Mouse (Mus musculus): ENCODE measurements around the gene Rela.

The Rela gene

GRCm38 (mm10) chr19:5637069-5638047 lies at the start of gene Rela:
Gene Rela, plus strand, starts transcription at chr19:5637483.
- peak; percentile 96 for DNase-seq (ENCODE audit: low read depth)

GRCm38 (mm10) chr19:5589159-5589558 lies 48.1 kb upstream of the Rela start:
- peak; percentile 81 for DNase-seq (ENCODE audit: low read depth)

GRCm38 (mm10) chr19:5591888-5592287 lies 45.4 kb upstream of the Rela start:
- DNase-seq (ENCODE audit: low read depth), result no peak

GRCm38 (mm10) chr19:5599224-5599623 lies 38.1 kb upstream of the Rela start:
- DNase-seq (ENCODE audit: low read depth), result no peak

- DNase-seq (ENCODE audit: low read depth), result peak; percentile 85
Observed at GRCm38 (mm10) chr19:5601752-5602541, 35.3 kb upstream of the Rela start, which contains the start of gene Rnaseh2c. Gene Rnaseh2c, plus strand, starts transcription at chr19:5601873.

GRCm38 (mm10) chr19:5603664-5604063 lies 33.6 kb upstream of the Rela start:
- no peak for DNase-seq (ENCODE audit: low read depth)

- DNase-seq (ENCODE audit: low read depth), result no peak
Observed at GRCm38 (mm10) chr19:5605126-5605525, 32.2 kb upstream of the Rela start.

GRCm38 (mm10) chr19:5606196-5606595 lies 31.1 kb upstream of the Rela start:
- DNase-seq (ENCODE audit: low read depth), result no peak

GRCm38 (mm10) chr19:5607705-5608410 lies 29.4 kb upstream of the Rela start:
- no peak for DNase-seq (ENCODE audit: low read depth)

GRCm38 (mm10) chr19:5608707-5609106 lies 28.6 kb upstream of the Rela start:
- DNase-seq (ENCODE audit: low read depth), result no peak

- DNase-seq (ENCODE audit: low read depth), result peak; percentile 76
Observed at GRCm38 (mm10) chr19:5609171-5609546, 28.1 kb upstream of the Rela start.

GRCm38 (mm10) chr19:5609547-5610404 lies 27.5 kb upstream of the Rela start, which contains the start of gene Kat5:
Gene Kat5, minus strand, starts transcription at chr19:5610237.
- DNase-seq (ENCODE audit: low read depth), result peak; percentile 97

- peak; percentile 50 for DNase-seq (ENCODE audit: low read depth)
Observed at GRCm38 (mm10) chr19:5611973-5612372, 25.3 kb upstream of the Rela start.

- DNase-seq (ENCODE audit: low read depth), result no peak
Observed at GRCm38 (mm10) chr19:5612762-5613411, 24.4 kb upstream of the Rela start.

GRCm38 (mm10) chr19:5614953-5615352 lies 22.3 kb upstream of the Rela start:
- DNase-seq (ENCODE audit: low read depth), result peak; percentile 68

GRCm38 (mm10) chr19:5620007-5620406 lies 17.3 kb upstream of the Rela start:
- no peak for DNase-seq (ENCODE audit: low read depth)

GRCm38 (mm10) chr19:5621884-5622283 lies 15.4 kb upstream of the Rela start:
- DNase-seq (ENCODE audit: low read depth), result no peak

GRCm38 (mm10) chr19:5625311-5625710 lies 12.0 kb upstream of the Rela start:
- DNase-seq (ENCODE audit: low read depth), result no peak

- DNase-seq (ENCODE audit: low read depth), result no peak
Observed at GRCm38 (mm10) chr19:5629907-5630306, 7.4 kb upstream of the Rela start.

GRCm38 (mm10) chr19:5632120-5632519 lies 5.2 kb upstream of the Rela start:
- DNase-seq (ENCODE audit: low read depth), result no peak
